Mouse (Mus musculus): ENCODE measurements at regions not wholly inside any gene's neighbourhood (a gene's known extent, or its start where the extent isn't known, plus 50 kb on each side); places are given as distances from the start of the nearest gene placed in this dataset.
A peak's percentile ranks its signal among the peaks of the same experiment; 100 is the strongest.

GRCm38 (mm10) chr3:147041201-147041600 is 189.0 kb downstream of the Ttll7 start:
- DNase-seq (ENCODE audit: extremely low spot score, low spot score) = no peak

GRCm38 (mm10) chr3:147042911-147043310 is 190.7 kb downstream of the Ttll7 start:
- DNase-seq (ENCODE audit: extremely low spot score, low spot score) = no peak

DNA sequence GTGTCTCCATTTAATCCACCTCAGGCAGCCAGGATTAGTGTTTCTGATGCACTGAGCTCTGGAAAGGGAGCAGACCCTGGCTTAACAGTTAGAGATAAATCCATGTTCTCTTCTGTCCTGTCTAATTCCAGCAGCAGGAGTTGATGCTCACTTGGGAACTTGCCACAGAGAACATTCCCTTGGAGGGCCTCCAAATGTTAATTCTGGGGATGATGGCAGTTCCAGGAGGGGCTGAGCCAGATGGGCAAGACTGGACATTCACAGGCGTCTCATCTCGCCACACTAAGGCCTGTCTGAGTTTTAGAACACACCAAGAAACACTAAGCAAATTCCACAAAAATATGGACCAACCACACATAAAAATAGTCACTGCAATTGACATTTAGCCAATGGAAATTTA is 194.5 kb downstream of the Ttll7 start:
- no peak for DNase-seq (ENCODE audit: extremely low spot score, low spot score)

- no peak for DNase-seq (ENCODE audit: extremely low spot score, low spot score)
These were observed 202.1 kb downstream of the Ttll7 start for GRCm38 (mm10) chr3:147054157-147054838.

- DNase-seq (ENCODE audit: extremely low spot score, low spot score) = no peak
These were observed 205.7 kb downstream of the Ttll7 start for GRCm38 (mm10) chr3:147057874-147058273.

DNA sequence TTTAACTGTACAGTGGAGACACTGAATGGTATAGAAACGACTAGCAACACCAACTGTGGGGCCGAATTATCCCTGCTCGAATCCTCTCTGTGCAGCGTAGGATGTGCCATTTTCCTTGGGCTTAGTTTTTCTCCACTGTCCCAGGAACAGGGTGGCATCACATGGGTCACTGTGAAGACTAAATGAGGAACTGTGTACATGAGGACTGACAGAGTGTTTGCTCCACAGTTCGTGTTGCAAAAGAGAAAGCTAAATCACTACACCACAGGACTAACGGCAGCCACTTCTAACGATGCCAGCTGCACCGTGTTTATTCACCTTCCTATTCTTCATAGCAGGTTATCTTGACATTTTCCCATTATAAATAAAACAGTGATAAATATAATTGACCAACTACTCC is 208.5 kb downstream of the Ttll7 start:
- DNase-seq (ENCODE audit: extremely low spot score, low spot score) = no peak

- DNase-seq (ENCODE audit: extremely low spot score, low spot score) = no peak
These were observed 210.3 kb downstream of the Ttll7 start for GRCm38 (mm10) chr3:147062451-147062850.

DNA sequence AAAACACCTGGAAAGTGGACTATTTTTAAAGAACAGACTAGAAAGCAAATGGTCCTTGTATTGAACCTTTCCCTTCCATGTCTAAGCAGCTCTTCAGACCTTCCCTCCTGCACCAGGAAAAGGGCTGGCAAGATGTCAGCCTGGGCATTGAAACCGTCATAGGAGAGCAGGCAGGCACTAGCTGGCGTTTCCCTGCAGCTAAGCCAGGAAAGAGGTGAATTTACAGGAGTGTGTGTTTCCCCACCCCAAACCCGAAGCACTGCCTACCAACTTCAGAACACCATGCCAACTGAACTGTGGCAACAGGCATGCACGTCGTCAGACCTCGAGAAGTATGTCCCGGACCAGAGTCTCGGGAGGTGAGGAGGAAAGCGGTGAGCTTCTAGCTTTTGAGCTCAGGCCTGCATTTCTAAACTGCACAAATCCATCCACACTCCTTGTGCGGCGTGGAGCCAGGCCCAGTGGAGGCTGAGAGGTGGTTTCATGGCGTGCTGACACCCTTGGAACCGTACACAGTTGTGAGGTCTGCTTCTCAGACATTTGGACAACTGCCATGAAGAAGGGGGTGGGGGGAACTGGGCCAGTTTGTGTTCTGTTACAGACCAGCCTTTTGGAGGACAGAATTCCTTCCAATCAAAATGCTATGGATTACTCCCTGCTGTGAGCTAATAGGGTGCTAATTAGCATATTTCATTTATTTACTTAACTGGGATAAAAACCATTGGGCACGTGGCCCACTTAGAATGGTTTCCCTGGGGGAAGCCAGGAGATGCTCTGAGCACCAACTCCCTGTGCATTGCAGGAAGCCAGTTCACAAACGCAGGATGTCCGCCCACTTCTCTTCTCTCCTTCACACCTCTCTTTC is 211.6 kb downstream of the Ttll7 start:
- DNase-seq (ENCODE audit: extremely low spot score, low spot score) = no peak

GRCm38 (mm10) chr3:147064443-147064868 is 212.3 kb downstream of the Ttll7 start:
- DNase-seq (ENCODE audit: extremely low spot score, low spot score) = no peak

GRCm38 (mm10) chr3:147070972-147071371 is 218.8 kb downstream of the Ttll7 start:
- DNase-seq (ENCODE audit: extremely low spot score, low spot score) = no peak

DNA sequence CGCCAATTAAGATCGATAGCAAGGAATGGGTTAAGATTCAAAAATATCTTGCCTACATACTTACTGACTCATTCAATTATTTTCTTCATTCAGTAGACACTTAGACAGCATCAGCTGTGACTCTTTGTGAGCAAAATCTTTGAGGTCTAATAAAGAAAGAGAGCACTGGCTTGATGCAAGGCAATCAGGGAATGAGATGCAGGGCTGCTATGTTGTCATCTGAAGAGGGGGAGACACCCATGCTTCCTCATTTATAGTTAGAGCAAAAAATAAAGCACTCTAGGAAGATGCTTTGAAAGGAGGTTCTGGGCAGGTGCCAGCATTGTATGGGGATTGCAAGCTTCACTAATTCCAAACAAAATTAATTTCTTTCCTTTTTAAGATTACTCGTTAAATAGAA is 228.0 kb downstream of the Ttll7 start:
- DNase-seq (ENCODE audit: extremely low spot score, low spot score) = no peak

- DNase-seq (ENCODE audit: extremely low spot score, low spot score) = no peak
These were observed 228.7 kb downstream of the Ttll7 start for GRCm38 (mm10) chr3:147080768-147081448.

DNA sequence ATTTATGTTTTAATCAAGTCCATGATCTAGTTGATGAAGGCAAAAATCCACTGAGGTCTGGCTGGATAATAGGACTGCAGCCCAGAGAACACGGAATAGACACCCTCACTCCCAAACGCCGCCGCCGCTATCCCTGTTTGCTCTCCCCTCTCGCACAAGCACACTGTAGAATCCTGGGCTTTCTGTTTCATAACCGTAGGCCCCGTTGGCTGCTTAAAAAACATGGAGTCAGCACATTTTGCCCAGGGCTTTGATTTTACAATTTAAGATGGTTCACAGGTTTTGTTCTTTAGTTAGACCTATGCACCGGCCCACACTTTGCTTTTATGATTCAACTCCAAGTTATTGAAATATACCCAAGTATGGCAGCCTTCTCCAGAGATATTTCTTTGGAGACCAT is 229.6 kb downstream of the Ttll7 start:
- no peak for DNase-seq (ENCODE audit: extremely low spot score, low spot score)

- peak; percentile 32 for DNase-seq (ENCODE audit: extremely low spot score, low spot score)
These were observed 230.2 kb downstream of the Ttll7 start for GRCm38 (mm10) chr3:147082255-147082943.

- no peak for DNase-seq (ENCODE audit: extremely low spot score, low spot score)
These were observed 231.2 kb downstream of the Ttll7 start for GRCm38 (mm10) chr3:147083374-147083773.

DNA sequence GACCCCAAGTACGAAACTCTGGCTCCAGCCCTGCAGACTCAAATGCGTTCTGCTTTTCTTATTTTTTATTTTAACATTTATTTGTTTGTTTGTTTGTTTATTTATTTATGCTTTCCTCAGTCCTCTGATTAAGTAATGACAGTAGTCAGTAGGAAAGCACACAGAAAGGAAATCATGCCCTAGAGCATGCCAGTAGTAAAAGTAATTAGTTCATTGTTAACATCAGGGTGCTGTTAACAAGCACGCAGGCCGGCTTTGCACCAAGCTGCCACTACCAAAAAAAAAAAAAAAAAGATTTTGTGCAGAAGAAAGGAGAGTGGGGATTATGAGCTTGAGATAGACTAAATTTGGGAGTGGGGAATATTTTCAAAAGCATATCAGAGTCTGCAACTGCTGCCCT is 231.7 kb downstream of the Ttll7 start:
- DNase-seq (ENCODE audit: extremely low spot score, low spot score) = no peak

GRCm38 (mm10) chr3:147084624-147085189 is 232.5 kb downstream of the Ttll7 start:
- no peak for DNase-seq (ENCODE audit: extremely low spot score, low spot score)

GRCm38 (mm10) chr3:147088171-147088570 is 236.0 kb downstream of the Ttll7 start:
- DNase-seq (ENCODE audit: extremely low spot score, low spot score) = no peak

GRCm38 (mm10) chr3:147089716-147090115 is 237.5 kb downstream of the Ttll7 start:
- DNase-seq (ENCODE audit: extremely low spot score, low spot score) = no peak

DNA sequence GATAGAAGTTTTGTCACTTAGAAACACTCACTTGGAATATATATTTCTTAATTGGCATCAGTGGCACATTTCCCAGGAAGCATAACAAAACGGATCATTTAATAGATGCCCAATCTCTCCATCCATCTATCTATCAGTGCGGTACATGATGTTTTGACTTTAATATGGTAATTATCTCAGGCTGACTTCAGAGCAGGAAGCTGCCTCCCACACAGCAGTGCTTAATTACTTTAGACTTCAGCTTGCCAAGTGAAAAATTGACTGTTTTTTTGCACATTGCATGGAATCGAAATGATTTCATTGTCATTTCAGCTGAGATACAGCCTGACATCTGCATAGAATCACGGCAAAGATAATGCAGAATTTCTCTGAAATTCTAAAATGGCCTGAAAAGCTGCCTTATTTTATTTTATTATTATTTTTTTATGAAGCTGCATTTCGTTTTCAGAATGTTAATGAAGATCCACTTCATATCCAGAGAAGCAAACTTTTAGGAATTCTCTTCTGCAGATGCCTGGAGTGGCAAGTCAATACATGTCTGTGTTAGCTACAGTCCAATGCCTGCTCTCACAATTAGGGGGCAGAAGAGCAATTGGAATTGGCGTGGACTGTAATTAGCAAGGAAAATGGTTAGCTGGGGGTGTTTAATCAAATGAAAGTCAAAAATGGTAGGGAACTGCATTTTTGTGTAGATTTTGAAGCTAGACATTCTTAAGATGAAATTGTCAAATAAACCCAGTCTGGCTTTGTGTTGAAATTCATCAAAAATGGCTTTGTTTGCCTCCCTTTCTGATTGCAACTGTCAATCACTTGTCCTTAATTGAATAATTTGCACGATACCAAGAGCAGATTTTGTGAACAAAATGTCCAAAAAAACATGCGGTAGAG is 240.3 kb downstream of the Ttll7 start:
- DNase-seq (ENCODE audit: extremely low spot score, low spot score) = no peak
